ENCODE assay signal across 18 mouse cellular contexts in the genomic region with DNA sequence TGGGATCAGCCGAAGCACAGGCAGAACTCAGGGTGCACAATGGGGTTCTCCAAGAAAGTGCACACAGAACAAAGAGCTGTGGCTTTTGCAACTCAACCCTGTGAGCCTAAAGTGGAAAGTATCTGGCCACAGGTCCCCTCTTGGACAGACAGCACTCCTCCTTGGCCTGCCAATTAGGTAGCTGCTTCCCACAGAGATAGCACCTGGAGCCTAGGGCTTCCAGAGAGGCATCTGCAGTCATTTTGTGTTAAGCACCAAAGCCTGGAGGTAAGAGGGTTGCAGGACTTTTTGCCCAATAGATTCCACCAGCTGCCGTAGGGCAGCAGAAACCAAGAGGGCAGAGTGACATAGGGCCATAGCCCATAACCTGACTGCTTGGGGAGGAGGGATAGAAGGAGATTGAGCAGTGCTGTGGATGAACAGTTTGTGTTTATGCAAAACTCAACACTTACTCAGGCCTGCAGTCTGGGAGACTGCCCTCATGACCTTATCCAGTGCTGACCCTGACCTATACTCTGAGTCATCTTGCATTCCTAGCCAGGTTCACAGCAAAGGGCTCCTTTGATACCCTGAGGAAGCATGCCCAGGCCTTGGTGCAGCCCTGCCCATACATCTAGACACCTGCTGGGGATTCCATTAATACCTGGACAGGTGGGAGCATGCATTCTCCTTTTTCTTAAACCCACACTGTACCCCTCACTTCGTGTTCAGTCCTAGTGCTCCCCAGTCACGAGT. TPM values are rescaled to one million over a fixed set of nuclear protein-coding genes. Genes with fewer than 3 reads are reported as not detected.
DNase-seq lines count a peak whose midpoint lies in the region; ATAC-seq and TF ChIP-seq lines count a peak whose summit lies in the region.
"Had no signal": no experiment of that assay in that cellular context is flagged by ENCODE, and none has a peak within 500 bp of the region (broad histone marks: within the 10 kb centered on the region; RNA-seq: fewer than 3 reads in every experiment).

No protein-coding gene starts in this region.

- TF ChIP-seq EP300 in heart, postnatal 0 days (IDR thresholded peaks at IDR 0.05; ENCODE audit: low read depth): no peak
- no peak for TF ChIP-seq EP300 in heart, adult 2 months (IDR thresholded peaks at IDR 0.05; ENCODE audit: insufficient read depth, low read depth, low read length)

- DNase-seq in heart, postnatal 0 days (ENCODE audit: low spot score): no peak
- no peak for DNase-seq in heart, embryonic 10.5 days (ENCODE audit: low spot score)
- DNase-seq in adrenal gland, postnatal 10 days: peak; percentile 48
- DNase-seq in cerebellum, adult 11-12 months: peak; percentile 80
- peak; percentile 75 to 76 for DNase-seq in cerebellum, postnatal 25 days
- DNase-seq in heart, adult 2 months: no peak
- DNase-seq: B cell, adult 2 months; embryo, embryonic 11 days; kidney, adult 18-20 months; liver, embryonic 13.5 days; retina, postnatal 1 day; right cerebral cortex, postnatal 4 days; thymus, postnatal 36 days had no signal

- H3K36me3 ChIP-seq in heart, postnatal 0 days (replicated peaks; ENCODE audit: control insufficient read depth, insufficient read depth, low read length): peaks cover 50% of the 10 kb centered on the region; the same call in 1 of the 2 replicates
- H3K36me3 ChIP-seq in heart, embryonic 10.5 days: peaks cover 59% of the 10 kb centered on the region
- H3K36me3 ChIP-seq in forebrain, embryonic 13.5 days (ENCODE audit: poor library complexity, severe bottlenecking): peaks cover 42% of the 10 kb centered on the region
- H3K36me3 ChIP-seq in heart, adult 2 months (ENCODE audit: control insufficient read depth, insufficient read depth, low read length): no peaks in the 10 kb centered on the region

- peak overlapping the region; percentile 43; the same call in 1 of the 2 replicates for H3K27ac ChIP-seq in heart, postnatal 0 days (ENCODE audit: low read depth)
- H3K27ac ChIP-seq in heart, embryonic 10.5 days: no peak overlapping the region
- no peak overlapping the region for H3K27ac ChIP-seq in forebrain, embryonic 13.5 days
- H3K27ac ChIP-seq in heart, adult 2 months: no peak overlapping the region
- H3K27ac ChIP-seq: embryonic facial prominence, embryonic 15.5 days; kidney, postnatal 0 days; limb, embryonic 13.5 days; liver, embryonic 13.5 days; lung, embryonic 15.5 days had no signal

- no peak overlapping the region for H3K9ac ChIP-seq in heart, postnatal 0 days (replicated peaks; ENCODE audit: low read depth, low read length)
- H3K9ac ChIP-seq in forebrain, embryonic 13.5 days: no peak overlapping the region
- H3K9ac ChIP-seq in heart, adult 2 months (ENCODE audit: low read depth, low read length): no peak overlapping the region
- H3K9ac ChIP-seq: embryonic facial prominence, embryonic 15.5 days; limb, embryonic 13.5 days; liver, embryonic 13.5 days; lung, embryonic 15.5 days had no signal

- no peak for TF ChIP-seq POLR2A in heart, adult 2 months (IDR thresholded peaks at IDR 0.05; ENCODE audit: insufficient read depth, low read depth, low read length)

- TF ChIP-seq CTCF in heart, postnatal 0 days (IDR thresholded peaks at IDR 0.05; ENCODE audit: low read depth): no peak
- TF ChIP-seq CTCF in heart, adult 2 months (IDR thresholded peaks at IDR 0.05): no peak

- H3K4me3 ChIP-seq in heart, postnatal 0 days (ENCODE audit: low read depth, low read length): no peak overlapping the region
- H3K4me3 ChIP-seq in heart, embryonic 10.5 days: no peak overlapping the region
- H3K4me3 ChIP-seq in forebrain, embryonic 13.5 days: no peak overlapping the region
- no peak overlapping the region for H3K4me3 ChIP-seq in heart, adult 2 months
- H3K4me3 ChIP-seq: embryonic facial prominence, embryonic 15.5 days; limb, embryonic 13.5 days; liver, embryonic 13.5 days; lung, embryonic 15.5 days had no signal

- no peak overlapping the region for H3K4me2 ChIP-seq in heart, postnatal 0 days (ENCODE audit: low read depth, low read length)
- H3K4me2 ChIP-seq in forebrain, embryonic 13.5 days: no peak overlapping the region
- H3K4me2 ChIP-seq: embryonic facial prominence, embryonic 15.5 days; limb, embryonic 13.5 days; liver, embryonic 13.5 days; lung, embryonic 15.5 days had no signal

- no peaks in the 10 kb centered on the region for H3K79me2 ChIP-seq in heart, adult 2 months (replicated peaks; ENCODE audit: control insufficient read depth, insufficient read depth, low read length)

- WGBS in heart, postnatal 0 days: 71% methylated on average over 4 of the region's 4 CpGs
- 77% methylated on average over 4 of the region's 4 CpGs for WGBS in heart, embryonic 10.5 days
- 83% methylated on average over 4 of the region's 4 CpGs for WGBS in forebrain, embryonic 13.5 days
- 72% methylated on average over 4 of the region's 4 CpGs for WGBS in heart, adult 2 months

- 0 out of 2 replicates have a peak, but pooled peaks cover 2% of the 10 kb centered on the region for H3K4me1 ChIP-seq in heart, postnatal 0 days (ENCODE audit: control insufficient read depth, insufficient read depth)
- no peaks in the 10 kb centered on the region; the same call in 1 of the 2 replicates for H3K4me1 ChIP-seq in heart, embryonic 10.5 days
- no peaks in the 10 kb centered on the region for H3K4me1 ChIP-seq in forebrain, embryonic 13.5 days
- H3K4me1 ChIP-seq in heart, adult 2 months (ENCODE audit: control insufficient read depth, insufficient read depth, low read length): peaks cover 2% of the 10 kb centered on the region
- H3K4me1 ChIP-seq: embryonic facial prominence, embryonic 15.5 days; limb, embryonic 13.5 days; liver, embryonic 13.5 days had no signal

- intact Hi-C loops in heart, adult 2 months (cut with DNase I): no loop called here

- H3K27me3 ChIP-seq in heart, postnatal 0 days (ENCODE audit: control insufficient read depth, insufficient read depth, low read length): no peaks in the 10 kb centered on the region
- no peaks in the 10 kb centered on the region for H3K27me3 ChIP-seq in heart, embryonic 10.5 days (ENCODE audit: insufficient read depth, poor library complexity, severe bottlenecking)
- H3K27me3 ChIP-seq in forebrain, embryonic 13.5 days: no peaks in the 10 kb centered on the region
- no peaks in the 10 kb centered on the region for H3K27me3 ChIP-seq in heart, adult 2 months (ENCODE audit: control insufficient read depth, insufficient read depth, low read length)
- H3K27me3 ChIP-seq: embryonic facial prominence, embryonic 15.5 days; limb, embryonic 13.5 days; liver, embryonic 13.5 days; lung, embryonic 15.5 days had no signal

- no peaks in the 10 kb centered on the region for H3K9me3 ChIP-seq in heart, postnatal 0 days (replicated peaks; ENCODE audit: control insufficient read depth, low read length)
- no peaks in the 10 kb centered on the region for H3K9me3 ChIP-seq in heart, embryonic 10.5 days
- H3K9me3 ChIP-seq in forebrain, embryonic 13.5 days (replicated peaks): no peaks in the 10 kb centered on the region
- H3K9me3 ChIP-seq: embryonic facial prominence, embryonic 15.5 days; limb, embryonic 13.5 days; liver, embryonic 13.5 days; lung, embryonic 15.5 days had no signal

- ATAC-seq in heart, postnatal 0 days (ENCODE audit: insufficient read depth, low read depth): no peak
- no peak for ATAC-seq in forebrain, embryonic 13.5 days

RNA-seq across cellular contexts. Expression of a gene that starts 10.4 kb away (rescaled TPM):
- 11.1 and 21.1 TPM in 2 replicates for total RNA-seq in heart, postnatal 0 days (2014; rRNA removed; ENCODE audit: low replicate concordance)
- 5.9 and 7.6 TPM in 2 replicates for polyA plus RNA-seq in heart, postnatal 0 days (2015; fragmentation: Nextera tagmentation; extraction: Ambion mirVana)
- 16.5 and 20.5 TPM in 2 replicates for polyA plus RNA-seq in heart, embryonic 10.5 days (2016; fragmentation: Nextera tagmentation; extraction: Ambion mirVana)
- total RNA-seq in adrenal gland, postnatal 10 days (2021): 10 to 100 TPM in 1 of 2 experiments, 1 to 10 TPM in 1; 8.8 to 19.2 TPM
- 33.1 and 37.1 TPM in 2 replicates for polyA plus RNA-seq in forebrain, embryonic 13.5 days (2015; fragmentation: Nextera tagmentation; extraction: Ambion mirVana)
- 1 to 10 TPM; 5.0 to 5.2 TPM for total RNA-seq in heart, adult 2 months (2021)
- 21.7 and 21.8 TPM in 2 replicates for polyA plus RNA-seq in heart, adult 2 months (2012; rRNA removed)

RNA-seq across cellular contexts. Expression of a gene that starts 25.1 kb away (rescaled TPM):
- 11.4 and 17.9 TPM in 2 replicates for total RNA-seq in heart, postnatal 0 days (2014; rRNA removed; ENCODE audit: low replicate concordance)
- 54.8 and 59.4 TPM in 2 replicates for polyA plus RNA-seq in heart, postnatal 0 days (2015; fragmentation: Nextera tagmentation; extraction: Ambion mirVana)
- 64.1 and 65.6 TPM in 2 replicates for polyA plus RNA-seq in heart, embryonic 10.5 days (2016; fragmentation: Nextera tagmentation; extraction: Ambion mirVana)
- 10 to 100 TPM; 37.9 to 48.2 TPM for total RNA-seq in adrenal gland, postnatal 10 days (2021)
- 90.5 and 98.2 TPM in 2 replicates for polyA plus RNA-seq in forebrain, embryonic 13.5 days (2015; fragmentation: Nextera tagmentation; extraction: Ambion mirVana)
- total RNA-seq in heart, adult 2 months (2021): 10 to 100 TPM; 50.7 to 52.3 TPM
- 42.3 and 69.5 TPM in 2 replicates for polyA plus RNA-seq in heart, adult 2 months (2012; rRNA removed)

RNA-seq across cellular contexts. Expression of a gene that starts 25.6 kb away (rescaled TPM):
- total RNA-seq in heart, postnatal 0 days (2014; rRNA removed; ENCODE audit: low replicate concordance): 26.0 and 38.4 TPM in 2 replicates
- polyA plus RNA-seq in heart, postnatal 0 days (2015; fragmentation: Nextera tagmentation; extraction: Ambion mirVana): 18.7 and 19.2 TPM in 2 replicates
- 36.9 and 38.0 TPM in 2 replicates for polyA plus RNA-seq in heart, embryonic 10.5 days (2016; fragmentation: Nextera tagmentation; extraction: Ambion mirVana)
- 10 to 100 TPM; 26.1 to 37.0 TPM for total RNA-seq in adrenal gland, postnatal 10 days (2021)
- polyA plus RNA-seq in forebrain, embryonic 13.5 days (2015; fragmentation: Nextera tagmentation; extraction: Ambion mirVana): 54.6 and 58.5 TPM in 2 replicates
- 10 to 100 TPM; 18.7 to 18.9 TPM for total RNA-seq in heart, adult 2 months (2021)
- 21.0 and 31.5 TPM in 2 replicates for polyA plus RNA-seq in heart, adult 2 months (2012; rRNA removed)

Comparison
In these comparisons a context has a peak if more than half of its experiments do, and no peak if none do; other contexts are left out.
1. DNase-seq: peak in adrenal gland, postnatal 10 days (single experiment), cerebellum, adult 11-12 months (single experiment) and cerebellum, postnatal 25 days (2 of 2); none in heart, postnatal 0 days (single experiment), heart, embryonic 10.5 days (single experiment) and heart, adult 2 months (0 of 2).